Mouse (Mus musculus) bone marrow, adult 2 months (tissue): Measurements from ENCODE around the gene Rbm47.

ENCODE experiments used
- CTCF ChIP-seq: fragments of 200-500 bp; IDR thresholded peaks from 2 replicates; pipeline ENCODE4 v1.5.1; 2011; ENCODE audit warnings: low read length, control low read depth; ENCODE audit not compliant: control insufficient read depth, insufficient read depth
- POLR2A ChIP-seq: fragments of 200-500 bp; IDR thresholded peaks from 2 replicates; pipeline ENCODE4 v1.6.1; 2011; ENCODE audit warnings: low read depth, mild to moderate bottlenecking, control low read depth, low read length, borderline replicate concordance; ENCODE audit not compliant: control insufficient read depth

- TF ChIP-seq CTCF (no peak), POLR2A (no peak)
These were observed 144.7 kb downstream of the Rbm47 start for GRCm38 (mm10) chr5:66028232-66028631.
